Comparison of ENCODE assay signal across 8 mouse cellular contexts in the genomic region with DNA sequence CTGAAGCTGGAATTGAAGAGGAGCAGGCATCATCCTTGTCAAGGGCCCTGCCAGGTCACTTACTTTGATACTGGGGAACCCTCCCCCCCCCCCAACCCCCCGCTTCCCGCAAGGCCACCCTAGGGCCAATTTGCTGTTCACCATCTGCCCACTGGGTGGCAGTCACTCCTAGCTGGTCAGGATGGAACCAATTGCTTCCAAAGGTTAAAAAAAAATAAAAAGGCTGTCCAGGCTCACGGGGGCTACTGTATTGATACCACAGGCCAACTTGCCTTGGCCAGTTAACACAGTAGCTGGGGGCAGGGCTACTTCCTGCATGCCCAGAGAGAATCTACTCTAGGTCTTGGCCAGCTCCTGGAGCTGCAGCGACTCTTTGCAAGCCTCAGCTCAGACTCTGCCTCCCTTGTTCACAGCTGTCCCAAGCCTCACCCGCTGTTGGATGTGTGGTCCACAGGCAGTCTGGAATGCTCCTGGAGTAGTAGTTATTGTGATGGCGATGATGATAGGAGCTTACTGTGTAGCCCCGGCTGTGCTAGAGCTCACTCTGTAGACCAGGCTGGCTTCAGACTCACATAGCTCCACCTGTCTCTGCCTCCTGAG. TPM values are rescaled to one million over a fixed set of nuclear protein-coding genes. Genes with fewer than 3 reads are reported as not detected.
A peak's percentile ranks its signal among the peaks of the same experiment; 100 is the strongest.
DNase-seq lines count a peak whose midpoint lies in the region.

No protein-coding gene starts in this region.

- DNase-seq in ES-CJ7 (ENCODE audit: low read depth, low spot score) = peak; percentile 52
- peak; percentile 58 for DNase-seq in c-Kit-negative CD71-positive TER-119-positive erythroid progenitor cells, embryonic 14.5 days (ENCODE audit: low read depth, low spot score)
- peak; percentile 57 for DNase-seq in fibroblast of lung, adult 2 months (ENCODE audit: low read depth)
- DNase-seq in heart, postnatal 4 days = peak; percentile 94
- DNase-seq in layer of hippocampus, postnatal 10 days (ENCODE audit: low spot score in 2 of 2) = peak; percentile 87 to 89
- DNase-seq in lung, postnatal 10 days = peak; percentile 94
- DNase-seq in retina, adult 2 months (ENCODE audit: low read depth, low spot score) = peak; percentile 73
- peak; percentile 90 for DNase-seq in thymus, postnatal 4 days

RNA-seq across cellular contexts. Expression of a gene that starts 4.5 kb away (rescaled TPM):
- total RNA-seq in heart, postnatal 4 days (2021) = not detected
- not detected for total RNA-seq in layer of hippocampus, postnatal 10 days (2021)

RNA-seq across cellular contexts. Expression of a gene that starts 6.6 kb away (rescaled TPM):
- total RNA-seq in heart, postnatal 4 days (2021) = 10 to 100 TPM; 48.7 to 56.3 TPM
- total RNA-seq in layer of hippocampus, postnatal 10 days (2021) = 10 to 100 TPM; 75.6 to 79.9 TPM

RNA-seq across cellular contexts. Expression of a gene that starts 6.8 kb away (rescaled TPM):
- total RNA-seq in heart, postnatal 4 days (2021) = 10 to 100 TPM in 1 of 2 experiments, 1 to 10 TPM in 1; 9.2 to 10.6 TPM
- 10 to 100 TPM; 10.6 to 10.7 TPM for total RNA-seq in layer of hippocampus, postnatal 10 days (2021)

RNA-seq across cellular contexts. Expression of a gene that starts 41.3 kb away (rescaled TPM):
- total RNA-seq in heart, postnatal 4 days (2021) = 10 to 100 TPM; 58.5 to 58.8 TPM
- 10 to 100 TPM; 91.6 to 94.0 TPM for total RNA-seq in layer of hippocampus, postnatal 10 days (2021)

RNA-seq across cellular contexts. Expression of a gene that starts 50.2 kb away (rescaled TPM):
- 10 to 100 TPM; 36.5 to 38.2 TPM for total RNA-seq in heart, postnatal 4 days (2021)
- total RNA-seq in layer of hippocampus, postnatal 10 days (2021) = 1 to 10 TPM; 3.0 to 5.0 TPM

Comparison
In these comparisons a context has a peak if more than half of its experiments do, and no peak if none do; other contexts are left out.
1. Peak in every context shown above with its lines: DNase-seq.